Mouse (Mus musculus): Measurements from ENCODE around the gene Slc2a8. TPM values are rescaled to one million over a fixed set of nuclear protein-coding genes. Genes with fewer than 3 reads are reported as not detected.
A peak's percentile ranks its signal among the peaks of the same experiment; 100 is the strongest.
"Not testable (repeated sequence)": the region's sequence is repeated elsewhere in the genome, so short reads cannot be mapped to it uniquely, and the experiment has no call there.

Gene Slc2a8
- total RNA-seq (2022): 10 to 100 TPM; 19.8 to 28.5 (median 24.4) TPM

GRCm38 (mm10) chr2:32981725-32982271, at the start of gene Slc2a8:
TSS of gene Slc2a8 (minus strand) at chr2:32982083.
- peak; percentile 93 for DNase-seq

DNA sequence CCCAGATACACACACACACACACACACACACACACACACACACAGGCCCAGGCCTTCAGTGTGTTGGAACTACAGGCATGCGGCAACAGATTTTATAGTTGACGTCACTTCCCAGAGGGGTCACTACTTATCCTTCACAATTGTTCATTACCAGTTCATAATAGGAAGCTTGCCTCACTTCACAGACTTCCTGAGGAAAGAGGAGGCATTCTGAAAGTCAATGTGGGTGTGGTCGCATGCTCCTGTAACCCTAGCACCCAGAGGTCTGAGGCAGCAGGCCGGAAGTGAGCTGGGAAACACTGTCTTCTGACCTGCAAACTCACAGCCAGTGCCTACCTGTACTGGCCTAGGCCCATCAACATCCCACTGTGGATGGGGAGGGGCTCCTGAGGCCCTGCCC, 43.2 kb upstream of the Slc2a8 start:
- DNase-seq: no peak

- DNase-seq: no peak
Observed at GRCm38 (mm10) chr2:33024564-33024963, 42.7 kb upstream of the Slc2a8 start.

DNA sequence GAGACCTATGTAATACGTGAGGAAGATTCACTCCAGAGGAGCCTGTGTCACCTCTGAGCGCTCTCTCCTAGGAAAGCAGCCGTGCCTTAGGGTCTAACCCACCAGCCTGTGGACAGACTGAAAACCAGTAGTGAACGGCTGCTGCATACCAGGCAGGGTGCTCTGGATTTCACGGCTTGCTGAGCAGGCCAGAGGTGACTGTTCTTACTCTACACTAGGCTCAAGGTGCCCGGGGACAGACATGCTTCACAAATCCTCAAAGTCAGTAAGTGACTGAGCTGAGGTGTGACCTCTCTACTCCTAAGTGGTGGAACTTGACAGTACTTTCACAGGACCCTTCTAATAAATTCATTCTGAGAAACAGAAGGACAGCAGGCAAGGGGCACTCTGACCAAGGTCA, 41.0 kb upstream of the Slc2a8 start:
- no peak for DNase-seq

DNA sequence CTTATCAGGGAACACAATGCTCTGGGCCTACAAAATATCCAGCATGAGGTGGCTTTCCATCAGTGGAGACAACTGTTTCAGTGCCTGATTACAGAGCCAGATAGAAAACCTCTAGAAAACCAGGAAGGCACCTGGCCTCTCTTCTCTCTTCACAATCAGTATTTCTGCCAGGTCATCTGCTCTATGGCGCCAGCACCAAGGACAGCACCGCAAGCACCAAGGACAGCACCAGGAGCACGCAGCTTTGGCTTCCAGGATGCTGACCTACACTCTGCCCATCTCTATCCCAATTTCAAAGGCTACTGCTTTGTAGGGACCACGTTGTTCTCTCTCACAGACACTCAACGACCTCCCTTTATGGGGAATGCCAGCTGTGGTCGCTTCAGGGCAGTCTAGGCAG, 36.1 kb upstream of the Slc2a8 start:
- peak; percentile 25 for DNase-seq

DNA sequence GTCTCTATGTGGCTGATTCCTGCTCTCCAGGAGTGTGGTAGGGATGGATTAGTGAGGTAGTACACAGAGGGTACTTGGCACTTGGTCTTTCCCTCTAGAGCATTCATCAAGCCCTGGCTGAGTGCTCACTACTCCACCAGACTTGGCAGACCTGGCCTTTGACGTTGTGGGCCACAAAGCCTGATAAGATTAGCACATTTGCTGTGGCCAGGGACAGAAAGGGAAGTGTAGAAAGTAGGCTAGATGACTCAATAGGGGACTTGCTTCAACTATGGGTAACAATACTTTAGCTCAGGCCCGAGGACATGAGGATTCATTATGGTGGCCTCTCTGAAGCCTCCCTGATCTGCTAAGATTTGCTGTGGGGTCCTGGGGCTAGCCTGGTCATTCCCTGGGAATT, 35.3 kb upstream of the Slc2a8 start:
- no peak for DNase-seq

GRCm38 (mm10) chr2:33014877-33015276, 33.0 kb upstream of the Slc2a8 start:
- DNase-seq: no peak

DNA sequence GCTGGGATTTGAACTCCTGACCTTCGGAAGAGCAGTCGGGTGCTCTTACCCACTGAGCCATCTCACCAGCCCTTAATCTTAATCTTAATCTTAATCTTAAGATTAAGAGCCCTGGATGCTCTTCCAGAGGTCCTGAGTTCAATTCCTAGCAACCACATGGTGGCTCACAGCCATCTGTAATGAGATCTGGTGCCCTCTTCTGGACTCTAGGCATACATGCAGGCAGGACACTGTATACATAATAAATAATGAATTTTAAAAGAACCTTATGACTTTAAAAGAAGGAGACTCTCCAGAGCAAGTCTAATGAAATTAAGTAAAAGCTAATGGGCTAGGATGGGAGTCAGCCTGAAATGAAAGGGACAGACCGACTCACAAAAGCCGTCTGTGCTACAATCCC, 27.2 kb upstream of the Slc2a8 start:
- DNase-seq: not testable (repeated sequence)

- DNase-seq: no peak
Observed at GRCm38 (mm10) chr2:33005041-33005440, 23.2 kb upstream of the Slc2a8 start.

GRCm38 (mm10) chr2:33002144-33002543, 20.3 kb upstream of the Slc2a8 start:
- DNase-seq: no peak

- no peak for DNase-seq
Observed at GRCm38 (mm10) chr2:32999752-33000151, 17.9 kb upstream of the Slc2a8 start.

DNA sequence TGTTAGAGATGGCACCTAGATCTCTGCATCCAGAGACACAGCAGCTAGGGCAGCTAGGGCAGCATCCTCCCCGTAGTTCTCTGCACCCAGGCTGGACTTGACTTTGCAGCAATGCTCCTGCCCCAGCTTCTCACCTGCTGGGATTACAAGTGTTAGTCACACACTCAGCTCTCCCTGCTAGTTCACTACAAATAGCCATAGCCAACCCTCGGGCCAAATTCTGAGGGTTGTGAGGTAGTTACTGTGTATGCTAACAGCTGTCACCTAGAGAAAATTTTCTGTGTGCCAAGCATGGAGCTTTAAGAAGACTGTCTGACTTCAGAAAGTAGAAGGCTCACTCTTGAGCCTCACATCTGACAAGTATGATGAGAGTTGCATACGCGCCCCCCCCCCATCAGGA, 15.9 kb upstream of the Slc2a8 start:
- no peak for DNase-seq

- no peak for DNase-seq
Observed at GRCm38 (mm10) chr2:32997081-32997480, 15.2 kb upstream of the Slc2a8 start.

DNA sequence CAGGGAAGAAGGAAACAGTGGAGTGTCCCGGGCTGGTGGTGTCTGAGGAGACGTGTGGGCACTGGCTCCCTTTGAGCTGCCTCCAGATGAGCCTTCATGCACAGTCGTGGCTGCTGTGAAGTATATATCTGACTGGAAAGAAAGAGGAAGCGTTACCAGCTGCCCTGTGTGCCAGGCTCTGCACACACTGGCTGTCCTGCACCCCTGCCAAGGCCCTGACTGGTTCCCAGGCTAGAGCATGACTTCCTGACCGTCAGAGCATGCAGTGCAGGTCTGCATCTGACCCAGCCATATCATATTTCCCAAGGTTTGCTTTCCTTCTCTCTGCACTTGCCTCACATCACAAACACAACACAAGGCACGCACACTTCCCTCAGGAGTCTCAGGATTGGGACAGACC, 10.2 kb upstream of the Slc2a8 start:
- DNase-seq: no peak

GRCm38 (mm10) chr2:32990167-32990832, 8.4 kb upstream of the Slc2a8 start:
- DNase-seq: no peak

DNA sequence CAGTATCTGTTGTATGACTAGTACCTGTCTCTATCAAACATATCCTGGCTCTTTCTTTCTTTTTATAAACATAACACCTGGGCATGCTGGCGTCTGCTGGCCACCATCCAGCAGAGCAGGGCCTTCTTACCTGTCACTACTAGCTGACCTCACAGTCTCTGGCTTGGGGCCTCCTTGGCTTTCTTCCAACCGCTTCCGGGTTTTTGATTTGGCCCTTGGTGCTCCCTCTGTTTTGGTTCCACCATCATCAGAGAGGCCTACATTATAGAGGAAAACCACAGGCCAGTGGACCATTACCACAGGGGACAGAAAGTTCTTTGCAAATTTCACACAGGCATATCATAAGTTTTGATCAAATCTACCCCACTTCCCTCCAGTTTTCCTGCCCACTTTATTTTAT, 7.5 kb upstream of the Slc2a8 start:
- DNase-seq: no peak

GRCm38 (mm10) chr2:32985844-32986243, 4.0 kb upstream of the Slc2a8 start:
- DNase-seq: no peak

- DNase-seq: no peak
Observed at GRCm38 (mm10) chr2:32983617-32984016, 1.7 kb upstream of the Slc2a8 start.

- no peak for DNase-seq
Observed at GRCm38 (mm10) chr2:32982700-32983099, 817 bp upstream of the Slc2a8 start.

DNA sequence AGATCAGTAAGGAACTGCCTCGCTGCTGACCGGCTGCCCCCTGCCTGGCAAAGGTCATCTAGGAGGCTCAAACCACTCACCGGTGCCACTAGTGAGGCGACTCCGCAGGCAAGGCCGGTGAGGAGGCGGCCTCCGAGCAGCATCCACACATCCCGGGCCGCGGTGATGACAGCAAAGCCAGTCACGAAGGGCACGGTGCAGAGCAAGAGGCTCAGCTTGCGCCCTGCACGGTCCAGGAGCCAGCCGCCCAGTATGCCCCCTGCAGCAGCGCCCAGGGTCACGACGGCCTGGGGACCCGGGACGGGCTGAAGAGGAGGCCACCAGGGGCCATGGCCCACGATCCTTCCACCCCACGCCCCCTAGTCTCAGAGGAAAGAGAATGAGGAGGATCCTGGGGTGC, 602 bp downstream of the Slc2a8 start:
- no peak for DNase-seq

DNA sequence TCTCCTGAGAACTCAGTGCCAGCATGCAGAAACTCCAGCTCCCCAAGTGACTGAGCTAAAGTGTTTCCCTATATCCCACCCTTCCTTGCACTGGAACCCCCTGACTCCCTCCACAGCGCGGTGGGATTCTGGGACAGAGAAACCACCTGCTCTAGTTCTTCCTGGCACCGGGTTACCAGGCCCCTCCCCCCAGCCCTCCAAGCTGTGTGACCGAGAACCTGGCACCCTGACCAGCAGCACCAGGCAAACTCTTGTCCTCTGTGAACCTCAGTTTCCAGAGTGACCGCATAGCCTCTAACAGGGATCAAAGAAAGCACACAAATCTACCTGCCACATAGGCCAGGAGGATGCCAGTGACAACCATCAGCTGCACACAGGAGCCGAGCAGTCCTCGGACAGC, 2.2 kb downstream of the Slc2a8 start:
- DNase-seq: no peak

GRCm38 (mm10) chr2:32978675-32979074, 3.2 kb downstream of the Slc2a8 start:
- no peak for DNase-seq

DNA sequence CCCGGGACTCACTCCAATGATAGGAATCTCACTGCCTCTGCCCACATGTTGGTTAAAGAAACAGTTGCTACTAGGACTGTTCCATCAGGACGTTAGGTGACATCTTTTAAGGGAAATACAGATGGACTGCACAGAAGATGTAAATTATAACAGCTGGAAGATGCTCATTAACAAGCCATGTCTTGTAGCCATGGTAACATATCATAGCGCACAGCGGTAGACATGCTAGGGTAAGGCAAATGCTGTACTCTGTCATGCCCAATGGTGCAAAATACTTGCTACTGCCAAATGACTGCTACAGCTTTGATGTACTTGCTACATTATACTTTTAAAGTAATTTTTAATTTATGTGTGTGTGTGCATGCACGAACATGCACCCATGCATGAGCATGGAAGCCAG, 4.8 kb downstream of the Slc2a8 start:
- no peak for DNase-seq

GRCm38 (mm10) chr2:32974216-32974615, 7.7 kb downstream of the Slc2a8 start:
- no peak for DNase-seq

DNA sequence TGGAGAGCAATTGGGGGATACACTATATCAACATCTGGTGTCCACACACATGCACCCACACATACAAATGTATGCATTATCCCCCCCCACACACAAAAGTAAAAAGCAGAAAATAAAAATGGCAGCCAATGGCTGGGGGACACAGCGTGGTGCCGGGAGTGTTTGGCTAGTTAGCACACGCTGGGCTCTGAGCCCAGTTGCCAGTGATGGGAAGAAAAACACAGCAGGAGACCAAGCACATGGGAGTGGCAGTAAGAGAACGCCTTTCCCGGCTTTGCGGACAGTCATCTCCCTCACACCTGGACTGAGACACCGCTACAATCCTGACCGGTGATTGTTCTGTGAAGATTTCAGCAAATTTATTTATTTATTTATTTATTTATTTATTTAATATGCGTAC, 10.6 kb downstream of the Slc2a8 start:
- DNase-seq: no peak

Measured in adrenal gland, adult 8-10 months (tissue).